Mouse (Mus musculus): Measurements from ENCODE around the gene Il11ra2. TPM values are rescaled to one million over a fixed set of nuclear protein-coding genes. Genes with fewer than 3 reads are reported as not detected.

Il11ra2 gene
- polyA plus RNA-seq, 1 experiment from 2014 or later: not detected

Other genes with a start within 250 kb of the Il11ra2 start
- gene Gm21586, start 222.5 kb downstream of the Il11ra2 start, polyA plus RNA-seq (2014; fragmentation: Nextera tagmentation; extraction: Ambion mirVana): not detected in 2 replicates
- 0.14 TPM in 1 of 2 replicates, not detected in the other for gene Gm2163, start 195.1 kb downstream of the Il11ra2 start, polyA plus RNA-seq (2014; fragmentation: Nextera tagmentation; extraction: Ambion mirVana)
- not detected in 2 replicates for gene Fam205a2, start 133.7 kb downstream of the Il11ra2 start, polyA plus RNA-seq (2014; fragmentation: Nextera tagmentation; extraction: Ambion mirVana)
- gene Gm10591, start 49.7 kb downstream of the Il11ra2 start, polyA plus RNA-seq (2014; fragmentation: Nextera tagmentation; extraction: Ambion mirVana): not detected in 2 replicates
- gene Gm2564, start 32.2 kb downstream of the Il11ra2 start, polyA plus RNA-seq (2014; fragmentation: Nextera tagmentation; extraction: Ambion mirVana): not detected in 2 replicates
- not detected in 2 replicates for gene Ccl27b, start 6.6 kb downstream of the Il11ra2 start, polyA plus RNA-seq (2014; fragmentation: Nextera tagmentation; extraction: Ambion mirVana)
- gene 4930578G10Rik, start 73.7 kb upstream of the Il11ra2 start, polyA plus RNA-seq (2014; fragmentation: Nextera tagmentation; extraction: Ambion mirVana): 0.51 and 0.52 TPM in 2 replicates
- gene Ccl19, start 94.7 kb upstream of the Il11ra2 start, polyA plus RNA-seq (2014; fragmentation: Nextera tagmentation; extraction: Ambion mirVana): not detected in 2 replicates
- gene Ccl21a, start 112.1 kb upstream of the Il11ra2 start, polyA plus RNA-seq (2014; fragmentation: Nextera tagmentation; extraction: Ambion mirVana): 0.55 and 0.80 TPM in 2 replicates
- not detected in 2 replicates for gene Fam205a1, start 192.0 kb upstream of the Il11ra2 start, polyA plus RNA-seq (2014; fragmentation: Nextera tagmentation; extraction: Ambion mirVana)
- 0.10 and 0.41 TPM in 2 replicates for gene Gm12394, start 194.9 kb upstream of the Il11ra2 start, polyA plus RNA-seq (2014; fragmentation: Nextera tagmentation; extraction: Ambion mirVana)
- gene Fam205c, start 212.3 kb upstream of the Il11ra2 start, polyA plus RNA-seq (2014; fragmentation: Nextera tagmentation; extraction: Ambion mirVana): 0.64 and 0.98 TPM in 2 replicates

Data from forebrain, embryonic 14.5 days (tissue).